ENCODE assay signal across 7 mouse cellular contexts in genomic region chr12:105008752-105009178, GRCm38 (mm10). TPM values are rescaled to one million over a fixed set of nuclear protein-coding genes. Genes with fewer than 3 reads are reported as not detected.
DNase-seq lines count a peak whose midpoint lies in the region; ATAC-seq and TF ChIP-seq lines count a peak whose summit lies in the region.

No protein-coding gene starts in this region.

- peak; percentile 78 for DNase-seq in MEL-GATA-1-ER (ENCODE audit: extremely low read depth, low read depth)
- DNase-seq in heart, embryonic 10.5 days (ENCODE audit: low spot score): no peak
- peak; percentile 76 for DNase-seq in lung, postnatal 25 days (ENCODE audit: low spot score)
- no peak for DNase-seq in cerebellum, adult 8-10 months

- no peaks in the 10 kb centered on the region for H3K36me3 ChIP-seq in heart, embryonic 10.5 days
- no peaks in the 10 kb centered on the region for H3K36me3 ChIP-seq in kidney, embryonic 14.5 days (ENCODE audit: control insufficient read depth, insufficient read depth, low read length)
- H3K36me3 ChIP-seq in small intestine, adult 2 months (ENCODE audit: control insufficient read depth, insufficient read depth, low read length): no peaks in the 10 kb centered on the region

- TF ChIP-seq POLR2A in small intestine, adult 2 months (IDR thresholded peaks at IDR 0.05; ENCODE audit: low read depth, low read length): no peak

- 0 out of 2 replicates have a peak overlapping the region, but pooled peaks have one; percentile 8 for H3K9ac ChIP-seq in kidney, embryonic 14.5 days (ENCODE audit: low read depth, low read length)

- WGBS in heart, embryonic 10.5 days: 3% methylated on average over 13 of the region's 13 CpGs
- WGBS in kidney, embryonic 14.5 days: 2% methylated on average over 13 of the region's 13 CpGs
- under 1% methylated on average over 13 of the region's 13 CpGs for WGBS in small intestine, adult 2 months

- TF ChIP-seq CTCF in small intestine, adult 2 months (IDR thresholded peaks at IDR 0.05; ENCODE audit: extremely low read depth, insufficient read length, insufficient replicate concordance, low read depth, low read length): no peak

- peaks cover 90% of the 10 kb centered on the region for H3K27me3 ChIP-seq in heart, embryonic 10.5 days (ENCODE audit: insufficient read depth, poor library complexity, severe bottlenecking)
- peaks cover 17% of the 10 kb centered on the region for H3K27me3 ChIP-seq in kidney, embryonic 14.5 days (ENCODE audit: control insufficient read depth, insufficient read depth, low read length)
- peaks cover 2% of the 10 kb centered on the region; the same call in 1 of the 2 replicates for H3K27me3 ChIP-seq in small intestine, adult 2 months (ENCODE audit: control insufficient read depth, insufficient read depth, low read length)

- peak overlapping the region; percentile 5; the same call in 1 of the 2 replicates for H3K27ac ChIP-seq in brown adipose tissue, adult 24 weeks (replicated peaks; ENCODE audit: low read depth, low read length)
- H3K27ac ChIP-seq in heart, embryonic 10.5 days: peak overlapping the region; percentile 17; the same call in 1 of the 2 replicates
- no peak overlapping the region for H3K27ac ChIP-seq in kidney, embryonic 14.5 days (ENCODE audit: low read depth, low read length)
- H3K27ac ChIP-seq in small intestine, adult 2 months (ENCODE audit: insufficient read depth, low read depth, low read length): no peak overlapping the region

- H3K4me3 ChIP-seq in brown adipose tissue, adult 24 weeks (ENCODE audit: insufficient read depth, low read depth, low read length): peak overlapping the region; percentile 89
- H3K4me3 ChIP-seq in heart, embryonic 10.5 days: peak overlapping the region; percentile 84
- peak overlapping the region; percentile 64 for H3K4me3 ChIP-seq in kidney, embryonic 14.5 days (ENCODE audit: low read length)
- H3K4me3 ChIP-seq in small intestine, adult 2 months (ENCODE audit: low read depth, low read length): peak overlapping the region; percentile 87

- no peaks in the 10 kb centered on the region for H3K9me3 ChIP-seq in heart, embryonic 10.5 days
- H3K9me3 ChIP-seq in kidney, embryonic 14.5 days (ENCODE audit: control insufficient read depth, low read length): no peaks in the 10 kb centered on the region

- peak overlapping the region; percentile 94 for H3K4me2 ChIP-seq in kidney, embryonic 14.5 days (replicated peaks; ENCODE audit: low read depth, low read length)

- H3K4me1 ChIP-seq in brown adipose tissue, adult 24 weeks (ENCODE audit: control insufficient read depth, insufficient read depth, insufficient read length, low read length): peaks cover 14% of the 10 kb centered on the region
- H3K4me1 ChIP-seq in heart, embryonic 10.5 days: peaks cover 28% of the 10 kb centered on the region
- 0 out of 2 replicates have a peak, but pooled peaks cover 2% of the 10 kb centered on the region for H3K4me1 ChIP-seq in kidney, embryonic 14.5 days (ENCODE audit: control insufficient read depth, insufficient read depth, low read length)
- H3K4me1 ChIP-seq in small intestine, adult 2 months (ENCODE audit: control insufficient read depth, insufficient read depth, insufficient read length, low read length): peaks cover 30% of the 10 kb centered on the region

- ATAC-seq in kidney, embryonic 14.5 days (ENCODE audit: low FRiP score, low TSS enrichment): peak; percentile 43; the same call in 1 of the 2 replicates

RNA-seq across cellular contexts. Expression of gene Syne3, which starts 0.8 kb away (rescaled TPM):
- polyA plus RNA-seq in brown adipose tissue, adult 24 weeks (2012; ENCODE audit: insufficient read depth, insufficient read length, missing spikeins): 2.8 and 3.3 TPM in 2 replicates
- 0.21 and 0.41 TPM in 2 replicates for polyA plus RNA-seq in heart, embryonic 10.5 days (2016; fragmentation: Nextera tagmentation; extraction: Ambion mirVana)
- 0.24 and 0.51 TPM in 2 replicates for polyA plus RNA-seq in kidney, embryonic 14.5 days (2014; fragmentation: Nextera tagmentation; extraction: Ambion mirVana)
- 0.88 and 1.3 TPM in 2 replicates for polyA plus RNA-seq in small intestine, adult 2 months (2012; rRNA removed)

RNA-seq across cellular contexts. Expression of gene Glrx5, which starts 23.7 kb away (rescaled TPM):
- polyA plus RNA-seq in brown adipose tissue, adult 24 weeks (2012; ENCODE audit: insufficient read depth, insufficient read length, missing spikeins): 123 and 149 TPM in 2 replicates
- polyA plus RNA-seq in heart, embryonic 10.5 days (2016; fragmentation: Nextera tagmentation; extraction: Ambion mirVana): 253 and 312 TPM in 2 replicates
- 161 and 195 TPM in 2 replicates for polyA plus RNA-seq in kidney, embryonic 14.5 days (2014; fragmentation: Nextera tagmentation; extraction: Ambion mirVana)
- polyA plus RNA-seq in small intestine, adult 2 months (2012; rRNA removed): 74.3 and 82.0 TPM in 2 replicates

Comparison
In these comparisons a context has a peak if more than half of its experiments do, and no peak if none do; other contexts are left out.
1. DNase-seq: peak in MEL-GATA-1-ER (single experiment) and lung, postnatal 25 days (single experiment); none in heart, embryonic 10.5 days (single experiment) and cerebellum, adult 8-10 months (single experiment).
2. H3K27ac ChIP-seq: peak in brown adipose tissue, adult 24 weeks (single experiment) and heart, embryonic 10.5 days (single experiment); none in kidney, embryonic 14.5 days (single experiment) and small intestine, adult 2 months (single experiment).
3. Peak in every context shown above with its lines, with median percentiles within 50 percentile points of each other: H3K4me3 ChIP-seq.